Mouse (Mus musculus) Muller cell, postnatal 12 days (primary cell): Measurements from ENCODE around the gene Lrrc49.

Experiments used
- DNase-seq: peaks from one replicate; pipeline ENCODE4 v3.0.0-alpha.2; 2015; ENCODE audit errors: inconsistent ontology term

Lrrc49 gene

GRCm38 (mm10) chr9:60676429-60676828 lies 11.5 kb downstream of the Lrrc49 start:
- no peak for DNase-seq

DNA sequence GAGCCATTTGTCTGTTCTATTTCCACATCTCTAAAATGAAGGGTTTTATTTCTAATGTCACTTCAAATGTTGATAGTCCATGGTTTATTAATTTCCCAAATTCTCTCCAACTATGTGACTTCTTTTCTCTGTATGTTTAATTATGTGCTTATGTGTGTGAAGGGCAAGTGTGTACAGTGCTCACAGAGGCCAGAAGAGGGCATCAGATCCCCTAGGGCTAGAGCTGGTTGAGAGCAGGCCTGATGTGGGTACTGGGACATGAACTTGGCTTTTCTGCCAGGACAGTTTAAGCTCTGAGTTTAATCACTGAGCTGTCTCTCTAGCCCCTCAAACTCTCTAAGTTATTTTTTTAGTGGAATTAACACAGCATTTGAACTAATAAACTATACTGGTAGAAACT lies 13.2 kb downstream of the Lrrc49 start:
- DNase-seq = no peak

GRCm38 (mm10) chr9:60672568-60672967 lies 15.4 kb downstream of the Lrrc49 start:
- DNase-seq = no peak

- no peak for DNase-seq
Measured at GRCm38 (mm10) chr9:60668886-60669285, 19.1 kb downstream of the Lrrc49 start.

DNA sequence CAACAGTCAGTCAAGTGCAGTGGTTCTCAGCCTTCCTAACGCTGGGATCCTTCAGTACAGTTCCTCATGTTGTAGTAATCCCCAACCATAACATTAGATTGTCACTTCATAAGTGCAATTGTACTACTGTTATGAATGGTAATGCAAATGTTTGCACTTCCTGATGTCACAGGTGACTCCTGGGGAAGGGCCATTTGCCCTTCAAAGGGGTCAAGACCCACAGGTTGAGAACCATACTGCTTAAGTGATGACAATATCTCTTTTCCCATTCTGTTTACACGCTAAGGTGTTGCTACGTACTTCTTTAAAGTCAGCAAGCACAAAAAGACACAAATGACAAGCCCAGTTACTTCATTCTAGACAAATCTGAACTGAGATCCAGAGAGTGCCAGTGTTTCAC lies 22.4 kb downstream of the Lrrc49 start:
- DNase-seq = no peak

DNA sequence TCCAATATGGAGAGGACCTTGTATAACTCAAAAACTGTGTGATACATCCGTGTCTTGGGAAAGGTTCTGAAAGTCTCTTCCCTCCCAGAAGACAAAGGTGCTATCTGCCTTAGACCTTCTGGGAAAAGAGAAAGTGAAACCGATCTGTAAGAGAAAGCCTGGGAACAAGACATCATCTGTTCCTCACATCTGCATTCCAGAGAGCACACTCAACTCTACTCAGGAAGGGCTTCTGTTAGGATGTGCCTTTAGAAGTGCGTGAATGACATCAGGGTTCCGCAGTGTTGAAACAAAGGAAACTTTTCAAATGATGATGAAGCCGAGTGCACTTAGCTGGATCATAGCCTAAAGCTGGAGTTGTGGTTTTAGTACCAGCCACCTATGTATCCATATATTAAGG lies 23.1 kb downstream of the Lrrc49 start:
- DNase-seq = no peak

DNA sequence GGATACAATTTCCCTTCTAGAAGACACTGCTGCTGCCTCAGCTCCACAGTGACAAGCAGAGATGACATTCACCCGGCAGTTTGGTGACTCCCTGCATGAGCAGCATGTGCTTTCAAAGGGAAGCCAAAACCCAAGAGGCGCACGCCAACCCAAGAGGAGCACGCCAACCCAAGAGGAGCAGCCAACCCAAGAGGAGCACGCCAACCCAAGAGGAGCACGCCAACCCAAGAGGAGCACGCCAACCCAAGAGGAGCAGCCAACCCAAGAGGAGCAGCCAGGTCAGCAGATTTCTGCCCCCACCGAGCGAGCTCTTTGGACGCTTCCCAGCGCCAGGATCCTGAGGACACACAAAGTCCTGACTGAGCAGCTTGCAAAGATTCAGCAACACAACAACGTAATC lies 23.6 kb downstream of the Lrrc49 start:
- no peak for DNase-seq

- no peak for DNase-seq
Measured at GRCm38 (mm10) chr9:60662936-60663335, 25.0 kb downstream of the Lrrc49 start.

DNA sequence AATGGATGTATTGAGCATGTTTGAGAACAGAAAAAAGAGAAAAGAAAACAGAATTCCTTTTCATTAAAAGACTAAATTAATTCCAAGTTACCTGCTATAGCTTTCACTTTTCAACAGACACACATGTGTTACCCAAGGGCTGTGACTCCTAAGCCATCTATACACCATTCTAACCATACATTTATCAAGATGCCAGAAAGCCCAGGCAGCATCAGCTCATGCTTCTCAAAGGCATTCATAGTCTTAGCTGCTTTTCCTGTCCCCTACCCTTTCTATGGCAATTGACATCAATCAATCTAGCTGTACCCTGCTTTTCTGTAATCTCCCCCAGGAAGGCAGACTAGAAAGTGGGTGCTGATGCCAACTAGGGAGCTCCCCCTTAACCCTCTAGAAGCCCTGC lies 34.4 kb downstream of the Lrrc49 start:
- DNase-seq = no peak

DNA sequence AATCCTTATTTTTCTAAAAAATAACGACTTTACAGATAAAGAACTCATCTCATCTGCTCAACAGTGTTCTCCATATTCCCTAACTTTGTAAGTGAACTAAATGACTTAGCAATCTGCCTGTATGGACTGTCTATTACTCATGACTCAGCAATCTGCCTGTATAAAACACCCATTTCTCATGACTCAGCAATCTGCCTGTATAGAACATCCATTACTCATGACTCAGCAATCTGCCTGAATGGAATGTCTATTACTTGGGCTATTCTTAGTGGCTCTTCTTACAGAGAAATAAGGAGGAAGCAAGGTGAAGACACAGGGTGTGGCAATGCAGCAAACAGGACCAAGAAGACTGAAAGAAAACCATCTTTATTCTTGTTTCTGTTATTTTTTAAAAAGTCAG lies 34.8 kb downstream of the Lrrc49 start:
- peak; percentile 42 for DNase-seq

- no peak for DNase-seq
Measured at GRCm38 (mm10) chr9:60650277-60650676, 37.7 kb downstream of the Lrrc49 start.

- DNase-seq = peak; percentile 54
Measured at GRCm38 (mm10) chr9:60648981-60649975, 38.7 kb downstream of the Lrrc49 start.

- DNase-seq = peak; percentile 79
Measured at GRCm38 (mm10) chr9:60633601-60634000, 54.4 kb downstream of the Lrrc49 start.

- DNase-seq = peak; percentile 47
Measured at GRCm38 (mm10) chr9:60626311-60626791, 61.6 kb downstream of the Lrrc49 start.

- DNase-seq = peak; percentile 77
Measured at GRCm38 (mm10) chr9:60625895-60626294, 62.1 kb downstream of the Lrrc49 start.

- peak; percentile 55 for DNase-seq
Measured at GRCm38 (mm10) chr9:60616946-60617345, 71.0 kb downstream of the Lrrc49 start.

DNA sequence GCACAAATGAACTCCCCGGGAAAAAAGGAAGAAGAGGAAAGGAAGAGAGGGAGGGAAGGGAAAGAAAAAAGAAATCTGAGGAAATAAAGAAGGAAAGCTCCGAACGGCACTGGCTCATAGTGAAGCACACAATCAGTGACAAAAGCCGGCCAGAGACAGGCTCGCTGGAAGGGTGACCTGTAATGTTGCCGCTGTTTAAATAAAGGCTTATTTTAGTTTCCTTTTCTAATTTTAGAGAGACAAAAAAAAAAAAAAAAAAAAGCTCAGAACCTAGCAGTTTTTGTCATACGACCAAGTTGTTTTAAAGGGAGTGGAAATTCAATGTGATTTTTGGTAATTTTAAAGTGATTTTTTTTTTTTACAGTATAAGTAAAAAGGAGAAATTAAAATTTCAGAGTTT lies 71.6 kb downstream of the Lrrc49 start:
- DNase-seq = peak; percentile 23

DNA sequence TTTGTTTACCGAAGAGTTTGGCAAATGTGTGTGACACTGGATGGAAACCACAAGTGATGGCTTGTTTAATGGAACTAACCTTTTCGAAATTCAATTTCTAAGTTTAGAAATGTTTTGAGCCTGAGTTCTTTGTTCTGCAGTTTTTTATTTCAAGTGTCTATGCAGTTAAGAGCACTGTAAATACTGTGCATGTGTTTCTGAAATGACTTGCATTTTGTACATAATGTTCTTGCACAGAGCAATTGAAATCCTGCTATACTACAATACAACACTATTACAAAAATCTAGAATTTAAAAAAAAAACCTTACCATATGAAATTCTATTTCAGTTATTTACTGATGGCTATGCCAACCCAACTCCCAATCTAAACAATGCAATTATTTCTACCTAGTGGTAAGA lies 75.7 kb downstream of the Lrrc49 start:
- no peak for DNase-seq

GRCm38 (mm10) chr9:60610194-60610593 lies 77.8 kb downstream of the Lrrc49 start:
- no peak for DNase-seq

DNA sequence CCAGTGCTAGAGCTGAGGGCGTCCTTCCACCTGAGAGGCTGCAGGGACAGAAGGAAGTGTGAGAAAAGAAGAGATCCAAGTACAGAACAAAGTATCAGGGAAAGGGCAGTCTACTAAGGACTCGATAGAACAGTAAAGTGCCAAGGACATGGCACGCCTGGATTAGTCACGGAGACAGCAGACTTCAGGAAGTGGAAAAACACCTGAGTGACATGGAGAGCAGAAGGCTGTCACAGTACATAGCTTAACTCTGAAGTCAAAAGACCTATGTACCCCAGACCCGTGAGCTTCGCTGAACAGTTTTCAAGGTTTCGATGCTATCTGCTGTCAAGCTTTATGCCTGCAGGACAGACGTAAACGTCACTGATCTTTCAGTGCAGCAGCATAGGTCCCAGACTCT lies 79.1 kb downstream of the Lrrc49 start:
- no peak for DNase-seq

DNA sequence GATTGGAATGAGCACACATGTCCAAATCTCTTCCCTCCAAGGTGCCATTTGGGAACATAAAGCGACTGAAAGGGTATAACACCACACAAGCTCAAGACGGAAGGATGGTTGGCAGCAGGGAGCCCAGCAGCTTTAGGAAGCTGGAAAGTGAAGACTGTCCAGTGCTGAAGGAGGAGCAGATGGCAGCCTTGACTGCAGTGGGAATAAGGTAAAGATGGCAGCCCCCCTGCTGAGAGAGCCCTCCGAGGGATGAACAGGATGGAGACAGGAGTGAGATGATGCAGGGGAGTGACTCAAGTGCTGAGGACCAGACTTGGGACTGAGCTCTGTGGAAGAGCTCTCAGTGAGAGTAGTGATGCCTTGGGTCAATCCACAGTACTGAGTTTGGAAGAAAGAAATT lies 79.9 kb downstream of the Lrrc49 start:
- DNase-seq = no peak

DNA sequence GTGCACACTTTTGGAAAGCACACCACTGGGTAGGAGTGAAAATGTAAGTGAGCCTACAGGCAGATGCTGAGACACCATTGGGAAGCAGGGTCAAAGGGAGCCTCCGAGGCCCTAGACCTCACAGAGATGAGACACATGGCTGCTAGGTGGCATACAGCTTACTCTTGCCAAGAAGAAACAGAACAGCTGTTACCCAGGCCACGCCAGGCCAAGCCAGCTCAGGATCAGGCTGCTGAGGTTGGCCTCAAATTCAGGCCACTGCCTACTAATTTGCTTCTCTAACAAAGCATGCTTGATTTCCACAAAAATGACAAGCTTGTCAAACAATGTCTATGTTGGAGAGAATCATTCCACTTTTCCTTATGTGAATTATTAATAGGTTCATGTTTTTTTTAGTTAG lies 83.0 kb downstream of the Lrrc49 start:
- peak; percentile 60 for DNase-seq

DNA sequence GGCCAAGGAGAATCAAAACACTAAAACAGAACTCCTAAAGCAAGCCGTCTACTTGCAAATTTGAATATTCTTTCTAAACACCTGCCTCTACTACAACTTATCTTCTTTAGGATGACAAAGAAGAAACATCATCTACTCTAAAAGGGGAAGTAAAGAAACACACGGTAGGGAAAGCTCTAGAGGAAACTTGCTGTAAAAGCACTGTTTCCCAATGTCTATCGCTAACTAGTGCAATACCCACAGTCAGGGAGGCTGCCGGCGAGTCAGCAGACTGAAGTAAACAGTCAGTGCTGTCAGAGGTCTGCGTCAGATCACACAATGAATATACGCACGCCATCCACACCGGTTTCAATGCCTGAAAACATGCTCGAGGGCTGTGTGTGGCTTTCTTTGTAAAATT lies 86.0 kb downstream of the Lrrc49 start:
- peak; percentile 14 for DNase-seq
